Mouse (Mus musculus) B cell, adult 2 months (primary cell): ENCODE measurements around the gene Trmt1.
"Not testable (repeated sequence)": the region's sequence is repeated elsewhere in the genome, so short reads cannot be mapped to it uniquely, and the experiment has no call there.

Source experiments
- DNase-seq, 2 experiments: peaks; one replicate each; pipeline ENCODE4 v3.0.0; 2022

Gene Trmt1

DNA sequence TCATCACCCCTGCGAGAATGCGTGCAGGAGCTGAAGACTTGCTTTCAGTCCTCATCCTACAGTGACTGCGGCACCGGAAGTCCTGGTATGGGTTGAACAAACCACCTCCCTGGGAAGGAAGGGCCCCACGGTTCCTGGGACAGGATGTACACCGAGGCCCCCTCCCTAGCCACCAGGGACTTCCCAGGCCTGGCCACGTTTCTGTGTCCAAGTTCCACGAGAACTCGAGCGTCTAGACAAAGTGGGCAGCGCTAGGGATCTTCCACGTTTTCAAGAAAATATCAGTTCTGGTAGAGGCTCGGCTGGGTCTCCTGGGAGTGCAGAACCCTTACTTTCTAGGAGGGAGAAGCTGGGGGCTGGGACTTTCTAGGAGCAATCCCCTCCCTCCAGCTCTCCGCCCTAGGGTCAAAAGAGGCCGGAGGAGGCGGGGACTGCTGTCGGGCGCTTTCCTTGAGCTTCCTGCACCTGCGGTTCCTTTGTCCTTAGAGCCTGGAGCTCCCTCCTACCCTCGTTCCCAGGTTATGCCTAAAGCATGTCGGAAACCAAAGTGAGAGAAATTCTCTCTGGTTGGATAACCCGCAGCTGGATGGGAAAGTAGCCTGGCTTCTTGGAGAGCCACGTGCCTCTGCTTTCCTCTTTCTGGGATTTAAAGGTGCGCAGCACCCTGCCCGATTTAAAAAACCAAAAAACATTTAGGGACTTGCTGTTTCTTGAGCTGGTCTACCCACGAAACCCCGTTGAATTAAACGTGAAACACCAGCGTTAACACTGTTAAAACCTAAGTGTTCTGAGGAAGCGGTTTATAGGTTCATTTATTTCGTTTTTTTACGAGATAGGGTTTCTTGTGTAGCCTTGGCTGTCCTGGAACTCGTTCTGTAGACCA, 25.9 kb upstream of the Trmt1 start:
- peak; percentile 63 to 65 for DNase-seq

DNA sequence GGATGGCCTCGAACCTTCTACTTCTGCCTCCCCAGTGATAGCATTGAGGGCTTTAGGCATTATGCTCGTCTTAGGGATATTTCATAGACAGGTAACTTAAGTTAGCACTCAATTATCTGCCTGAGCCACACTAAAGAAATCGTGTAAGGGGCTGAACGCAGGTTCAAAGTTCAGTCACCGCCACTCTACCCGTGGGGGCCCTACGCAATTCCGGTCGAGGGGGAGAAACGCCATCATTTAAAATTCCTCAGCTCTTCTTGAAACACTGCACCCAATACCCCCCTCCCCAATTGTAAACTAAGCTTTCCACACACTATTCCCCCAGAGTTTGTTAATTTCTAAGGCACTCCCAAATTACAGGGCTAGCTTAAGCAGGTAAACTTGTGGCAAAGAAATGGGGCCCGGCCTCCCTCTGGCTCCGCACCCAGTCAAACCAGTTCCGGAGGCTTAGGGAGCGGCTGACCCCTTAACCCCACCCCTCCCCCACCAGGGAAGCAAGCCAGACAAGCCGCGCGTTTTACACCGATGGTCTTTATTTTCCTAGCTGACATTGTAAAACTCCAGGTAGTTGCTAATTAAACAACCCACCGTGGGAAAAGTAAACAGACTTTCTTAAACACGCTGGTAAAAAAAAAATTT, 25.2 kb upstream of the Trmt1 start:
- DNase-seq: peak; percentile 34 to 37

DNA sequence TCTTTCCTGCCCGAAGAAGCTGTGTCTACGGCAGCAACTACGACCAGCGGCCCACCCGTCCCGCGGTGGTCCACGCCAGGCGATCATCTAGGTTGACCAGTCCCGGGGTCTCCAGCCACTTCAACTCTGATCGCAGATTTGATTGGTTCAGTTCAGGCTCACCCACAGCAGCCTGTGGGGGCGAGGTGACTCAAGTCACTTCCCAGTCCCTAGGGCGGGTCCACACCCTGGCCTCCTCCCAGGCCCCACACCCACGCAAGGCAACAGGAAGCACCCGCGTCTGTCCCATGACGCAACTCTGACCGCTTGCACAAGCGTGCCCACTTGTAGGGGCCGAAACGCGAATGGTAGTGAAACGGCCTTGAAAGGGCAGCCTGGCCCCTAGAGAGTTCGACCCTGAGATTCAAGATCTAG, 24.6 kb upstream of the Trmt1 start:
- DNase-seq: peak; percentile 83 to 85

DNA sequence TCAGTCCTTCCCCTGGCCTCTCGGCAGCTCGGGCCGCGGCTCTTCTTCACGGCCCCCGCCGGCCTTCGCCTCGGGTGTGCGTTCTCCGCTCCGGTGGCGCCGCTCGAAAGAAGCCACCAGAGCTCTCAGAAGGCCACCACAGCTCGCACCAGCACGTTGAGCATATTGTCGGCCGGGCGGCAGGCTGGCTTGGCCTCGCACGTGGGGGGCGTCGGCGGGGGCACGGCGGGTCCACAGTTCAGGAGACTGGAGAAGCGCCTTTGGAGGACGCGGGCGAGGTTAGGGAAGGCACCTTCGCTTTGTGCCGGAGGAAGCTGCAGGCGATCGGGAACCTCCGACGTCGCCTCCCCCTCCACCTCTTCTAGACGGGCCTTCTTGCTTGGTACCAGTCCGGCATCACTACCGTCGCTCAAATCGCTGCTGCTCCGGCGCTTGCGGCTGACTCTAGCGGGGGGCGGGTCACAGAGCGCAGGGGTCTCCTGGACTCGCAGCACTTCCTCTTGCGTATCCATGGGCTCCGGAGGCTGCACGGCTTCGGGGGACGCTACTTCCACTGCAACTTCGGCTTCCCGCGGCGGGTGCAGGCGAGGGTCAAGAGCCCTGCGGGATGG, 24.0 kb upstream of the Trmt1 start:
- DNase-seq: peak; percentile 67 to 68

DNA sequence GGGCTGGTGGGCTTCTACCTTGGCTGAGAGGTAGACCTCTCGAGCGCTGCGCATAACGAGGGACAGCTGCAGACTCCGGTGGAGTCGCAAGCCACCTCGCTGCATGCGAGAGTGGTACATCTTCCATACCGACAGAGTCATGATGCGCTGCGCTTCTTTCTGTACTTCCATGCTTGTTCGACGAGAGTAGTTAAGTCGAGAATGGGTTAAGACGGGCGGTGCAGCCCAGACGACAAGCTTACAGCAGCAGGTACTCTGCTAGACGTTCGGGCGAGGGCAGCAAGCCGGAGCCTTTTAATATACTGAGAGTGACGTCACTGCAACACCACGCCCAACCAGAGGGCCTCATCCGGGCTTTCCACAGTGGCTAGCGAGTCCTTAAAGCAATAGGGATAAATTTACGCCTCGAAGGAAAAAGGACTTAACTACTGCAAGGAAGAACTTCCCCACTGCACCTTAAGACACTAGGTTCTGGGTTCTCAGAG, 23.5 kb upstream of the Trmt1 start, which contains the start of gene Ier2:
Gene Ier2 (minus strand): TSS at position 272 of the 485 bp plus-strand sequence.
- DNase-seq: peak; percentile 93

DNA sequence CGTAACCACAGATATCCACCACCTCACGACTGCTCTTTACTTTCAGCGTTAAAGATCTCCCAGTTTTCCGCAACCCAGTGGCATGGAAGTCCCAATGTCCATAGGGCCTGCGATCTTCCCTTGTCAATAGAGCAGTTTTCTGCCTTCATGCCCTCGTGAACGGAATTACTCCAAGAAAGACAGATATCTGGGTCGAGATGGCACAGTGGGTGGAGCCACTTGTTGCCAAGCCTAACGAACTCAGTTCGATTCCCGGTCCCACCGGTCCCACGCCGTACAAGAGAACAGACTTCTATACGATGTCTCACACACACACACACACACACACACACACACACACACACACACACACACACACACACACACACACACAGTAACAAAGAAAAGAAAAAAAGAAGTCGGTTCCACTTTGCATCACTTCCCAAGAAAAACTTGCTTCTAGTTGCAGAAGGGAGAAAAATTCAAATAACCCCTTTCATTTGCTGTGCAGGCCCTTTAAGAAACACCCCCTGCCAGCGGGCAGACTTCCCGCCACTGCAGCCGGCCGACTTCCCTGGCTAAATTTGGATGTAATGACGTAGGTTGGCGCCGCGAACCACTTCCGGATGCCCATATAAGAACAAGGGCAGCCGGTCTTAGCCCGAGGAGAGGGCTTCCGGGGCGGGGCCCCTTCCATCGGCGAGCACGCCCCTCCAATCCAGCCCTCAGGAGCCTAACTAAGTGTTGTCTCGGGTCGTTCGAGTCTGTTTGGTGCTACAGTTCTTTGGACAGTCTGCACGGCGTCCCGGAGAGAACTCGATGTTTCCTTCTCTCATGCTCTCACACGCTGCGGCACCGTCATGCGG, 22.4 kb upstream of the Trmt1 start:
- DNase-seq: peak; percentile 94

DNA sequence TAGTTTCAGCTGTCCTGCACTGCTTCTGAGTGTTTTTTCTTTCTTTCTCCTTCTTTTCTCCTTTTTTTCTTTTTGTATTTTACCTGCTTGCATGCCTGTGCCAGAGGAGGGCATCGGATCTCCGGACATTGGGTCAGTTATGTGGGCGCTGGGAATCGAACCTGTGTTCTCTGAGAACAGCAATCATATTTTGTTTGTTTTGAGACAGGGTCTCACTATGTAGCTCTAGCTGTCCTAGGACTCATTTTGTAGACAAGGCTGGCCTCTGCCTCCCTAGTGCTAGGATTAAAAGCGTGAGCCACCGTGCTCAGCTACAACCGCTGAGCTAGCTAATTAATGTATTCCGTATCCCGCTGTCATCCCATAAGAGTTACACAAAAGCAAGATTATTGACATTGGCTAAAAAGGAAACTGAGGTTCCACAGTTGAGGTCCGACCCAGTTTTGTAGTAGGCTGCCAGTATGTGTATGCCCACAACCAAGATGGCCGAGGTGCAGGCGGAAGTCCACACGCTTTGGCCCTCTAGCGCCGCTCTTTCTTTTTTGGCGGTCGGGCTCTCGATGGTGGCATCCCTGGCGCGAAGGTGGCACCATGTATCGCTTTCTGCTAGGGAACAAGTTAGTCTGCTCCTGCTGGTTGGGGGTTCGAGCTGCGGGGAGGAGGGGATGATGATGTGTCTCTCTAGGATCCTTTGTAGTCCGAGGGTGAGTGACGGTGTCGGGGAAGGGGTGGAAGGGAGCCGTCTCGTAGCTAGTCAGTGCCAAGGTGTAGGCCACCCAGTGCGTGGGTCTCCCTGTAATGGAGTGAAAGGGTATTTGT, 21.3 kb upstream of the Trmt1 start:
- peak; percentile 78 to 79 for DNase-seq

DNA sequence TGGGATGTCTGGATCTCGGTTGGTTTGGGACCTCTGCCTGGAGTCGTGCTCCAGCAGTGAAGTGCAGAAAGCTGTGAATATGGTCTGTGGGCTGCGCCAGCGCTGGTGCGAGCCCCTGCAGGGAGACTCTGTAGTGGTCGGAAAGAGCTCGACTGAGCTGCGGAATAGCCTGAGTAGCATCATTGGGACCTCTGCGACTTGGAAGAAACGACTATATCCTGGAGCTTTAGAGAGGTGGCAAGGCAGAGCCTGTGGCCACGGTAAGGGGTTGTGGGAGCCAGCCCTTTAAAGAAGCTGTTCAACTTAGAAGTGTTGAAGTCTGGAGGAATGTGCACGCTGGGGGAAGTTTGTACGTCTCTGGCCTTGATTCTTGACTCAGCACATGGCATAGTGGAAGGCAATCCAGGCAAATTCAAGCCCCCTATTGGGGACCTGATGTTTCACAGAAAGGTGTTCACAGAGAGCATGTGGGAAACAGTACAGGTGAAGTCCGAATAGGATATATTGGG, 20.7 kb upstream of the Trmt1 start:
- DNase-seq: no peak

DNA sequence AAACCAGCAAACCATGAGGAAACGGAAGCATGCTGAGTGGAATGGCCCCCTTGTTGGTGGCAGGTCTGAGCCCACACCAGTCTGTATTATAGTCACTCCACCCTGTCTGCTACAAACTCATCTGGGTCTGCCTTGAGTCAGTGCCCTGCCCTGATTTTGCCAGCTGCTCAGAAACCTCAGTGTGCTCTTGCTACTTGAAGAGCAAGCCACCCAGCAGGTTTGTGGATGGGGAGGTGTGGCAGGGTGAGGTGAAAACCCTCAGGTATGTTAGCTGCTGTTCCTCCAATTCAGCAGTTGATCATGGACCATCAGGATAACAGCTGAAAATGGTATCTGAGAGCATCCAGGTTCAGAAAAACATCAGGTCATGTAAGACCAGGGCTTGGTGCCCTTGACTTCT, 18.0 kb upstream of the Trmt1 start:
- DNase-seq: no peak

DNA sequence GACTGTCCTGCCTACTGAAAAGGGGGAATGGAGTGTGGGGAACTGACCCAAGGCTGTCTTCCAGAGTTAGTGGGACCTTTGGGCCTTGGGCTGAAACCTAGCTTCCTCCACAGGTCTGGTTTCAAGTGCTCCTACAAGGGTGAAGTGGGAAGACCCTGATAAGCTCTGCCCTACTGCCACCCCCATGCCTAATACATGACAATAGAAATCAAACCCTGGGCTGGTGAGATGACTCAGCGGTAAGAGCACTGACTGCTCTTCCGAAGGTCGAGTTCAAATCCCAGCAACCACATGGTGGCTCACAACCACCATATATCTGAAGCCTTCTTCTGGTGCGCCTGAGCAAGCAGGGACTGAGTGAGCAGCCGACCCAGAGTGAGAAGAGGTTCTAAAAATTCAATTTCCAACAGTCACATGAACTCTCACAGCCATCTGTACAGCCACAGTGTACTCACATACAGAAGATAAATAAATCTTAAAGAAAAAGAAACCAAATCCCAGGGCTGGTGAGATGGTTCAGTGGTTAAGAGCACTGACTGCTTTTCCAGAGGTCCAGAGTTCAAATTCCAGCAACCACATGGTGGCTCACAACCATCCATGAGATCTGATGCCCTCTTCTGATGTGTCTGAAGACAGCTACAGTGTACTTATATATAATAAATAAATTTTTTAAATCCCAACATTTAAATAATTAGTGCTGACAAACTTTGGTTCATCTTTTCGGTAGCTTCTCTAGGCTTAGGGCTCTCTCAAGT, 17.2 kb upstream of the Trmt1 start:
- no peak for DNase-seq

DNA sequence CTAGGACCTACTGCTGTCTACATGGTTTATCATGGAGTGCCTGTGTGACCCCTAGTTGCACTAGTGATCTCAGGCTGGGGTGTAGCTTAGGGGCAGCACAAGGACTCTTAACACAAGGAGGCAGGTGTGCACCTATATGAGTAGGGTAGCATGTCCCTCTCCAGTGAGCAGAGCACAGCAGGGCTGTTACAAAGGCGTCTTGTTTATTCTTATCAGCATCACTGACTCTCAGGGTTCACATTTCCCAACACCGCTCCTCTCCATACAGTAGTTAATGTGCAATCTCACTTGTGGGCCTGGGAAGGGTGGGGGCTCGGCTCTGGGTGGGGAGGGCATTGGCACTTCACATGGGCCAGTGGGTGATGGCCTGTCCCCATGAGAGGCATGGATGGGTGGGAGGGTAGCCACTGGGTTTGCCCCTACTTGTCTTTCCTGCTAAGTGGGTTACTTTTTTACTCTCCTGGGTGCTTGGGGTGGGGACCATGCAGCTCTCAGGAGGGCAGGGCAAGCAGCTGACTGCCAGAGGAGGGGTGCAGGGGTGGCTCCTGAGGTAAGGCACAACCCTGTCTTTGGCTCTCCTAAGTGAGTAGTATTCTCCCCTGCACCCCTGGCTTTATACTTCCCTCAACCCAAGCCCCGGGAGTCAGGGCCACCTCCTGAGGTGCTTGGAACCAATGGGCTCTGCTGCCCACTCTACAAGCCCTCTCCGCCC, 15.7 kb upstream of the Trmt1 start:
- DNase-seq: not testable (repeated sequence)

DNA sequence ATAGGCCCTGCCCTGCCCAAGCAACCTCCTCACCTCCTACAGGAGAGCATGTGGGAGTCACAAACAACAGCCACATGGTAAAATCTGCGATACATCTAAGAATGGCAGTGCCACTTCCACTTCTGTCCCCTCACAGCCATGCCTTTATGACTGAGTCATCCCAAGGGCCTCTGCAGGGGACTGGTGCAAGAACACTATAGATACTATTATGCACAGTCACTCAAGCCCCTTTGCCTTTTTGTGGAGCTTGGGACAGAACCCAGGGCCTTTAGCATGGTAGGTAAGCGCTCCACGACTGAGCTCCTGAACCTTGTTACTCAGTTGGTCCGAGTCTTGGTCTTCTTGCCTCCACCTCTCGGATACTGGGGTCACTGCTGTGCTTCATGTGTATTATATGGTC, 8.8 kb upstream of the Trmt1 start:
- DNase-seq: no peak

DNA sequence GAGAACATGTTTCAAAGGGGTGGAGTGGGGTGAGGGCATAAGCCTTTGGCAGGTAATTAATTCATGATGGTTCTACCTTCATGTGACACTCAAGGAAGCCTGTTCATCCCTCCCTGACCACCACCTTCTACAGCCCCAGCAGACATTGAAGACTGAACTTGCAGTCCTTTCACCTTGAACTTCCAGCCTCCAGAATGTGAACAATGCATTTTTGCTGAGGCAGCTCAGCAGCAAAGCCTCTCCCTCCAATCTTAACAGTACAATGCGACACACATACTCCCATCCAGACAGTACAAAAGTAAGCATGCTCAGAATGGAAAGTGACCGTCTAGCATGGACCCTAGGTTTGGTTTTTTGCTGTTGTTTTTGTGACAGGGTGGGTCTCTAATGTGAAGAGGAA, 4.6 kb upstream of the Trmt1 start:
- no peak for DNase-seq

DNA sequence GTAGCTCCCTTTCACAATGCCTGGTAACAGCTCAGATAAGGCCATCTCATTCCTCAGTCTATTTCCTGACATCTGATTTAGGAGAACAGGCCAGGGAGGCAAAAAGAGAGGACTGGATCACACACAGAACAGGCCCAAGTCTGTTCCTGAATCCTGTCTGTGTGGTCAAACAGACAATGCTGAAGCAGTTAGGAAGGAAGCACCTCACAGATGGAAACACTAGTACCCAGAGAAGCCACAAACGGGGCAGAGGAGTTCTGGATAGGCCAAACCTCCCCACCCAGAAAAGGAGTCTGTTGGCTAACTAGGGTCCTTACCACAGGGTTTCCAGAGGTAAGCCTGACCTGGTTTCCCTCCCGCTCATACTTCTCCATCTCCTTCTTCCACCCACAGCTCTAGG, 3.9 kb upstream of the Trmt1 start:
- DNase-seq: no peak

DNA sequence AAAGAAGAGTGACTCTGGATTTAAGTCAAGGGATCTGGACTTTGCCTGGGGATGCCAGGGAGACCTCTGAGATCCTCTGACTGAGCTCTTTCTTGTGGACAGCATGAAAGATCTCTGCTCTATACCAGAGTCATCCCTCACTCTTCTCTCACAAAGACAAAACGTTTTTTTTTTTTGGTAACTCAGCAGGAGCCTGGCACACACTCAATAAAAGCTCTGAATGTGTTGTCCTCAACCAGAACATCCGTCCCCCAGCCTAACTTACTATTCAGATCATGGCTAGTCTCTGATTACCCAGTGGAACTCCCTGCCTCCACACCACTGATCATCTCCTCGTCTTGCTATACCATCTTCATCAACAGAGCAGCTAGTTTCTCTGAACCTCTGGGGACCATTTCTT, 1.6 kb upstream of the Trmt1 start:
- no peak for DNase-seq

DNA sequence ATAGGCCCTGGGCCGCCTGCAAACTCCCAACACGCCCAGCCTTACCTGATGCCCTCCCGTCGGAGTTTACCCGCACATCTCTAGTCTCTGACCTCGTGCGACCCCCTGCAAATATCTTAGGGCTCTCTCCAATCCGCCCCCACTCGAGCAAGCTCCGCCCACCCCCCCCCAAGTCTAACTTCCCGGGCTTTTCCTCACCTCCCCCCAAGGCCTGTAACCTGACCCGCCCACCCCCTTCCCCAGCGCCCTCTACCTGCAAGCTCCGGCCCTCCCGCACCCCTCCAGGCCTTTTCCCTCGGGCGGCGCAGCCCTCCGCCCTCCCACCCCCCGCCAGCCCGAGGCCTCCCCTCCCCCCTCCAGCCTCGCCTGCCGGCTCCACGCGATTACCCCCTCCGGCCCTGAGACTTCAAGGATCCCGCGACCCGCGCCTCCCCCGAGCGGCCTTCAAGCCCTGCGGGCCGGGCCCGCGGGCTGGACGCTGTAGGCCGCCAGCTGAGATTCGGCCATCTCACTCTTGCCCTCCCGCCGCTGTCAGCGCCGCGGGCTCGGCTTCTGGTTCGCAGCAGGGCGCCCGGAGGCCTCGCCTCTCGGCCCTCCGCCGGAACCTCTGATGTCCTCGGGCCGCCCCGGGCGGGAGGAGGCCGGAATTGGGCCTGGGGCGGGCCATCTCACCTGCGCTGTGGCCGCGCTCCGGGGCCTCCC, 1.0 kb downstream of the Trmt1 start:
- DNase-seq: peak in 1 of 2 experiments; percentile 10

DNA sequence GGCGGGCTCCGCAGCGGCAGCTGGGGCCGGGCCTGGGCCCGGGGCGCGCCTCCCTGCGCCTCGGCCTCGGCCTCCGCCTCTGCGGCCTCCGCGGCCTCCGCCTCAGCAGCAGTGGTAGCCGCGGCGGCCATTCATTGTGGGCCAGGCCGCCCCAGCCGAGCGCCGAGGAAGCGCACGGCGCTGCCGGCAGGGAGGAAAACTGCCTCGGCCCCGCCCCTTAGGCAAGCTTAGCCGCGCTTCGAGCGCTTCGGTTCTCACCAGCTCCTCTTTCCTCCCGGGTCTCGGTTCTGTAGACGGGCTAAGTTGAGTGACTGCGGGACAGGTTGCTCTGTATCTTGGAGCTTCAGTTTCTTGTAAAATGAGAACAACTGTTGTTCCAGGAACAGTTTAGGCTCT, 1.6 kb downstream of the Trmt1 start, which contains the start of gene Nacc1:
Gene Nacc1 (minus strand): TSS at position 158 of the 396 bp plus-strand sequence.
- DNase-seq: peak; percentile 89 to 90

DNA sequence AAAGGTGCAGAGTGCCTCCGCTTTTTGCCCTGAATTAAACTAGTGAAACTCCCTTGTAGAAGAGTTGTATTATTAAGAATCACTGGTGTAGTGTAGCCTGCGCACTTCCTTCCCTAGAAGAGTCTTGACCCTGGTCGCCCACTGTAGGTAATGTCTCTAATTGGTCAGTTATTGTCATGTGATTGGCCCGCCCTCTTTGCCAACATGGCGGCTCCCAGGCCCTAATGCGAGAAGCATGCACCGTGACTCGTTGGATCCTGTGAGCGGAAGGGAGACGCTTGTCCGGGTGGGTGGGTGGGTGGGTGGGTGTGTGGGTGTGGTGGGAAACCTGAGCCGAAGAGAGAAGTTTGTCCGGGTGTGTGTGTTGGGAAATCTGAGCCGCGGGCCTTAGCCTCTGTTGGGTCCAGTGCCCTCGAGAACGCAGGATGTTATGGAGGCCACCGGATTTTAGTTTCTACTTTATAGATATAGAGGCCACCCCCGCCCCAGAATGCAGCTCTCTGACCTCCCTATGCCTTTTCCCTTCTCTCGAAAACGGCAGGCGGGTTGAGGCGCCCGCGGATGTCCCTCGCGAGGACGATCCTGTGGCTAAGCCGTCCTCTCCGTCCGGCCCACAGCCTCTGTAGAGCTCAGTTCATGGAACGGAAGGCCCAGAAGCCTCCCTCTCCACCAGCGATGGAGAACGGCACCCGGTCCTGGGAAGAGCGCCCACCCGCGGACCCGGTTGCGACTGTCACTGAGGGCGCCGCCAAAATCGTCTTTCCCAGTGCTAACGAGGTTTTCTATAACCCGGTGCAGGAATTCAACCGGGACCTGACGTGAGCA, 3.2 kb downstream of the Trmt1 start:
- peak; percentile 84 to 88 for DNase-seq
